Mouse (Mus musculus): ENCODE measurements at regions not wholly inside any gene's neighbourhood (a gene's known extent, or its start where the extent isn't known, plus 50 kb on each side); places are given as distances from the start of the nearest gene placed in this dataset.

GRCm38 (mm10) chr17:9777165-9777564, 107.6 kb upstream of the Pabpc6 start:
- Histone ChIP-seq H3K4me3 (ENCODE audit: control insufficient read depth in 1 of 2, insufficient read depth in 1 of 2, low read depth in 2 of 2, low read length in 2 of 2) (no peak overlapping the region), H3K9me3 (replicated peaks; ENCODE audit: insufficient read depth, low read length) (no peaks in the 10 kb centered on the region)
- no peak for TF ChIP-seq USF2 (IDR thresholded peaks at IDR 0.05; ENCODE audit: borderline replicate concordance in 1 of 2, insufficient read depth in 1 of 2, low read depth in 1 of 2, low read length in 2 of 2)
- TF ChIP-seq JUND (IDR thresholded peaks at IDR 0.05; ENCODE audit: low read depth, low read length), result no peak
- no peak for TF ChIP-seq SMC3 (IDR thresholded peaks at IDR 0.05; ENCODE audit: low read depth, low read length)
- TF ChIP-seq CHD1 (IDR thresholded peaks at IDR 0.05; ENCODE audit: low read depth, low read length), result no peak
- TF ChIP-seq POLR2AphosphoS5 (IDR thresholded peaks at IDR 0.05; ENCODE audit: borderline replicate concordance, low read depth, low read length), result no peak
- no peak for TF ChIP-seq TBP (IDR thresholded peaks at IDR 0.05; ENCODE audit: low read depth, low read length)
- TF ChIP-seq POLR2A (IDR thresholded peaks at IDR 0.05; ENCODE audit: control insufficient read depth in 1 of 2, insufficient read depth in 1 of 2, low read depth in 1 of 2, low read length in 2 of 2, poor library complexity in 1 of 2), result no peak
- TF ChIP-seq MEF2A (IDR thresholded peaks at IDR 0.05; ENCODE audit: extremely low read depth, insufficient replicate concordance, low read depth, low read length, poor library complexity, severe bottlenecking), result no peak
- TF ChIP-seq SIN3A (IDR thresholded peaks at IDR 0.05; ENCODE audit: low read length), result no peak
- TF ChIP-seq UBTF (IDR thresholded peaks at IDR 0.05; ENCODE audit: borderline replicate concordance, insufficient read depth, low read depth, low read length), result no peak
- TF ChIP-seq MXI1 (IDR thresholded peaks at IDR 0.05; ENCODE audit: low read depth, low read length), result no peak
- TF ChIP-seq RCOR1 (IDR thresholded peaks at IDR 0.05; ENCODE audit: low read depth, low read length), result no peak
- no peak for TF ChIP-seq ZC3H11A (IDR thresholded peaks at IDR 0.05; ENCODE audit: low read depth, low read length)
- no peak for TF ChIP-seq CTCF (IDR thresholded peaks at IDR 0.05 in 2 of 3, conservative IDR thresholded peaks at IDR 0.05 in 1 of 3; ENCODE audit: control insufficient read depth in 1 of 3, insufficient read depth in 1 of 3, low read depth in 2 of 3, low read length in 3 of 3, poor library complexity in 1 of 3, severe bottlenecking in 1 of 3)
- no peak for TF ChIP-seq RAD21 (IDR thresholded peaks at IDR 0.05; ENCODE audit: low read depth, low read length)
- TF ChIP-seq TCF12 (IDR thresholded peaks at IDR 0.05; ENCODE audit: low read depth, low read length), result no peak
- TF ChIP-seq TAL1 (IDR thresholded peaks at IDR 0.05; ENCODE audit: low read length), result no peak
- no peak for TF ChIP-seq EP300 (IDR thresholded peaks at IDR 0.05; ENCODE audit: low read depth in 1 of 2, low read length in 2 of 2)
- no peak for TF ChIP-seq GATA1 (IDR thresholded peaks at IDR 0.05; ENCODE audit: low read depth, low read length)
- TF ChIP-seq MYB (IDR thresholded peaks at IDR 0.05; ENCODE audit: low read depth, low read length), result no peak

GRCm38 (mm10) chr17:9776286-9777016, 106.9 kb upstream of the Pabpc6 start:
- TF ChIP-seq SMC3 (IDR thresholded peaks at IDR 0.05; ENCODE audit: low read depth, low read length) (no peak), MAX (IDR thresholded peaks at IDR 0.05; ENCODE audit: low read length) (no peak), TCF12 (IDR thresholded peaks at IDR 0.05; ENCODE audit: low read depth, low read length) (no peak), NELFE (IDR thresholded peaks at IDR 0.05; ENCODE audit: low read depth, low read length) (no peak), MAZ (IDR thresholded peaks at IDR 0.05; ENCODE audit: low read depth, low read length) (no peak), NRF1 (IDR thresholded peaks at IDR 0.05; ENCODE audit: insufficient read depth, low read depth, low read length, poor library complexity, severe bottlenecking) (no peak), CHD1 (IDR thresholded peaks at IDR 0.05; ENCODE audit: low read depth, low read length) (no peak), ETS1 (IDR thresholded peaks at IDR 0.05; ENCODE audit: low read depth, low read length) (no peak), TAL1 (IDR thresholded peaks at IDR 0.05; ENCODE audit: low read length) (no peak), E2F4 (IDR thresholded peaks at IDR 0.05; ENCODE audit: borderline replicate concordance, low read depth, low read length) (no peak), CHD2 (IDR thresholded peaks at IDR 0.05; ENCODE audit: low read length) (no peak), ELF1 (IDR thresholded peaks at IDR 0.05; ENCODE audit: low read depth, low read length) (no peak), SIN3A (IDR thresholded peaks at IDR 0.05; ENCODE audit: low read length) (no peak), RCOR1 (IDR thresholded peaks at IDR 0.05; ENCODE audit: low read depth, low read length) (no peak), ZNF384 (IDR thresholded peaks at IDR 0.05; ENCODE audit: low read depth, low read length) (no peak), TBP (IDR thresholded peaks at IDR 0.05; ENCODE audit: low read depth, low read length) (no peak), RAD21 (IDR thresholded peaks at IDR 0.05; ENCODE audit: low read depth, low read length) (no peak), EP300 (IDR thresholded peaks at IDR 0.05; ENCODE audit: low read depth in 1 of 2, low read length in 2 of 2) (no peak)
- Histone ChIP-seq H3K79me2 (ENCODE audit: control insufficient read depth, insufficient read depth, low read length, poor library complexity) (no peaks in the 10 kb centered on the region), H3K9me3 (replicated peaks; ENCODE audit: insufficient read depth, low read length) (no peaks in the 10 kb centered on the region), H3K4me1 (ENCODE audit: control insufficient read depth in 1 of 2, insufficient read depth in 2 of 2, low read length in 2 of 2) (no peaks in the 10 kb centered on the region), H3K27me3 (ENCODE audit: control insufficient read depth in 1 of 2, insufficient read depth in 2 of 2, low read length in 2 of 2) (no peaks in the 10 kb centered on the region), H3K9ac (ENCODE audit: control insufficient read depth, low read depth, low read length, poor library complexity, severe bottlenecking) (no peak overlapping the region), H3K27ac (ENCODE audit: control insufficient read depth, low read depth, low read length) (no peak overlapping the region), H3K36me3 (ENCODE audit: control insufficient read depth in 1 of 2, insufficient read depth in 2 of 2, low read length in 2 of 2) (no peaks in the 10 kb centered on the region), H3K4me3 (ENCODE audit: control insufficient read depth in 1 of 2, insufficient read depth in 1 of 2, low read depth in 2 of 2, low read length in 2 of 2) (no peak overlapping the region)
- no peak for DNase-seq (ENCODE audit: low read depth, low spot score)

More at GRCm38 (mm10) chr17:9777165-9777564, 107.6 kb upstream of the Pabpc6 start:
- Histone ChIP-seq H3K4me1 (ENCODE audit: control insufficient read depth in 1 of 2, insufficient read depth in 2 of 2, low read length in 2 of 2) (no peaks in the 10 kb centered on the region), H3K79me2 (ENCODE audit: control insufficient read depth, insufficient read depth, low read length, poor library complexity) (no peaks in the 10 kb centered on the region), H3K27ac (ENCODE audit: control insufficient read depth, low read depth, low read length) (no peak overlapping the region), H3K9ac (ENCODE audit: control insufficient read depth, low read depth, low read length, poor library complexity, severe bottlenecking) (no peak overlapping the region), H3K27me3 (ENCODE audit: control insufficient read depth in 1 of 2, insufficient read depth in 2 of 2, low read length in 2 of 2) (no peaks in the 10 kb centered on the region), H3K36me3 (ENCODE audit: control insufficient read depth in 1 of 2, insufficient read depth in 2 of 2, low read length in 2 of 2) (no peaks in the 10 kb centered on the region)
- no peak for DNase-seq (ENCODE audit: low read depth, low spot score)
